Mouse (Mus musculus) kidney, embryonic 16.5 days (tissue): Measurements from ENCODE around the gene Olfr368. TPM values are rescaled to one million over a fixed set of nuclear protein-coding genes. Genes with fewer than 3 reads are reported as not detected.

Source experiments
- polyA plus RNA-seq: library from polyadenylated mRNA; unstranded; fragments of >200 nt; fragmentation: Nextera tagmentation; extraction: Ambion mirVana; gene quantifications from 2 replicates; pipeline ENCODE4 v1.2.1, GENCODE M21; 2015

Gene Olfr368
- polyA plus RNA-seq, 1 experiment from 2014 or later = not detected

Other genes starting within 250 kb of the Olfr368 start
- gene Olfr361, start 237.2 kb upstream of the Olfr368 start, polyA plus RNA-seq = not detected in 2 replicates
- gene Olfr362, start 208.6 kb upstream of the Olfr368 start, polyA plus RNA-seq = not detected in 2 replicates
- not detected in 2 replicates for gene Olfr364-ps1, start 187.2 kb upstream of the Olfr368 start, polyA plus RNA-seq
- gene Olfr365, start 138.3 kb upstream of the Olfr368 start, polyA plus RNA-seq = not detected in 2 replicates
- not detected in 2 replicates for gene Olfr366, start 114.9 kb upstream of the Olfr368 start, polyA plus RNA-seq
- 47.0 and 50.6 TPM in 2 replicates for gene Pdcl, start 32.8 kb downstream of the Olfr368 start, polyA plus RNA-seq
- 10.6 and 14.8 TPM in 2 replicates for gene Rc3h2, start 96.4 kb downstream of the Olfr368 start, polyA plus RNA-seq
- 8.2 and 9.6 TPM in 2 replicates for gene Zbtb26, start 116.6 kb downstream of the Olfr368 start, polyA plus RNA-seq
- 8.3 and 9.1 TPM in 2 replicates for gene Zbtb6, start 116.7 kb downstream of the Olfr368 start, polyA plus RNA-seq
- 33.3 and 42.0 TPM in 2 replicates for gene Rabgap1, start 116.8 kb downstream of the Olfr368 start, polyA plus RNA-seq
- 0.77 and 1.5 TPM in 2 replicates for gene Gpr21, start 189.8 kb downstream of the Olfr368 start, polyA plus RNA-seq